Mouse (Mus musculus): ENCODE measurements around the gene Mbnl3. TPM values are rescaled to one million over a fixed set of nuclear protein-coding genes. Genes with fewer than 3 reads are reported as not detected.

The Mbnl3 gene
- 8.1 and 9.9 TPM in 2 replicates for polyA plus RNA-seq (2015; fragmentation: Nextera tagmentation; extraction: Ambion mirVana)

DNA sequence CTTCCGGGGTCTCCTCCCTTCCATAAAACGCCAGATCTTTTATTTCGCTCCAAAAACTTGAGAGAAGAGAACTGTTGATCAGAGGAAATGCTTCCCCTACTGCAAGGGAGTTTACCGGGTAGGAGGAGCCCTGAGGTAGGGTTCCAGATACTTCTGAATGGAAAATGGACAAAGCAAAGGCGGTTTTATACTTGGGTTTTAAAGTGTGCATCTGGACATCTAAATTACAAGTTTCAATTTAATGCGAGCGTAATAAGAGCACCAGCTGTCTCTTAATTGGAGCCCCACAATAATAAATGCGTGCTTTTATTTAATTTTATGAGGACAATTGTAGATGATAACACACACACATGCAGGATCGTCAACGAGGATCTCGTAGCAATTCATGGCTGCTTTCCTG is at the start of gene Mbnl3:
Gene Mbnl3, minus strand, starts transcription at position 101 of the 400 bp plus-strand sequence.
- no peaks in the 10 kb centered on the region for H3K9me3 ChIP-seq (replicated peaks)
- no peak for ATAC-seq (replicated peaks; ENCODE audit: low FRiP score)
- H3K9ac ChIP-seq, result peak within 1 kb of the TSS; percentile 47
- peak within 1 kb of the TSS; percentile 60 for H3K4me3 ChIP-seq (replicated peaks)
- H3K36me3 ChIP-seq, result no peaks in the 10 kb centered on the region
- H3K27me3 ChIP-seq, result peaks cover 26% of the 10 kb centered on the region
- 0 out of 2 replicates have a peak, but pooled peaks cover 3% of the 10 kb centered on the region for H3K4me1 ChIP-seq
- H3K27ac ChIP-seq, result peak within 1 kb of the TSS; percentile 71
- 38% methylated on average over 11 of the region's 11 CpGs for WGBS
- H3K4me2 ChIP-seq, result peak within 1 kb of the TSS; percentile 79

DNA sequence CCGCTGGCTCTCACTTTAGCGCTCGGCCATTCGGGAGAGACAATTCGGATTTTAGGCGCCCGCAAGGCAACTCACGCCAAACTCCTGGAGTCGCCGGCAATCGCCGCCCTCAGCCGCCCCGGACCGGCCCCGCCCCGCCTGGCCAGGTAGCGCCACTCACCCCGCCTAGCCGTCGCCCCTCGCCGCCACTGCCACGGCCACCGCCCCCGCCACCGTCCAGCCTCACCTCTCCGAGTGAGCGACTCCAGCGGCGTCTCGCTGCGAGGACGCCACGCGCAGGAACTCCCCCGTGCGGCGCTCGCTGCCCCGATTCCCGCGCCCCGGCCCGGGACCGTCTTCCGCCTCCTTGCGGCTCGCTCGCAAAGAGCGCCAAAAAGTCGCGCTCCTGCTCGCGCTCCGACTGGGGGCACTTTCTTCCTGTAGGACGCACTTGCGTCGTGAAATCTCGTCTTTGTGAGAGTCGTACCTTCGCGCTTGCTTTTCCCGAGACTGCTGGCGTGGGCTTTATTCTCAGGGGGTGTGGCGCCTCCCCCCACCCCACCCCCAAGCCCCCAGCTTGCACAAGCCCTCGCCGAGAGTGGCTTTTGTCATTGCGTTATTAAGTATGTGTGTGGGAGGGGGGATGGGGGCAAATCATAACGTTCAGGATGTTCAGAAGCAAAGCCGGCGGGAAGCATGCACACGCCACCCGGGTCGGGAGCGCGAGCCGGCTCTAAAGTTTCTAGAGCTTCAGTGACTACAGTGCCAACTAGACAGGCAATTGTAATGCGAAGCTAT is 596 bp downstream of the Mbnl3 start:
- WGBS, result 22% methylated on average over 59 of the region's 79 CpGs
- peak overlapping the region; percentile 60 for H3K4me3 ChIP-seq (replicated peaks)
- H3K4me2 ChIP-seq, result peak overlapping the region; percentile 79
- peak overlapping the region; percentile 71 for H3K27ac ChIP-seq
- H3K4me1 ChIP-seq, result 0 out of 2 replicates have a peak, but pooled peaks cover 3% of the 10 kb centered on the region
- peaks cover 20% of the 10 kb centered on the region for H3K27me3 ChIP-seq
- peak; percentile 86 for ATAC-seq (replicated peaks; ENCODE audit: low FRiP score)
- peak overlapping the region; percentile 47 for H3K9ac ChIP-seq
- no peaks in the 10 kb centered on the region for H3K9me3 ChIP-seq (replicated peaks)
- H3K36me3 ChIP-seq, result no peaks in the 10 kb centered on the region

DNA sequence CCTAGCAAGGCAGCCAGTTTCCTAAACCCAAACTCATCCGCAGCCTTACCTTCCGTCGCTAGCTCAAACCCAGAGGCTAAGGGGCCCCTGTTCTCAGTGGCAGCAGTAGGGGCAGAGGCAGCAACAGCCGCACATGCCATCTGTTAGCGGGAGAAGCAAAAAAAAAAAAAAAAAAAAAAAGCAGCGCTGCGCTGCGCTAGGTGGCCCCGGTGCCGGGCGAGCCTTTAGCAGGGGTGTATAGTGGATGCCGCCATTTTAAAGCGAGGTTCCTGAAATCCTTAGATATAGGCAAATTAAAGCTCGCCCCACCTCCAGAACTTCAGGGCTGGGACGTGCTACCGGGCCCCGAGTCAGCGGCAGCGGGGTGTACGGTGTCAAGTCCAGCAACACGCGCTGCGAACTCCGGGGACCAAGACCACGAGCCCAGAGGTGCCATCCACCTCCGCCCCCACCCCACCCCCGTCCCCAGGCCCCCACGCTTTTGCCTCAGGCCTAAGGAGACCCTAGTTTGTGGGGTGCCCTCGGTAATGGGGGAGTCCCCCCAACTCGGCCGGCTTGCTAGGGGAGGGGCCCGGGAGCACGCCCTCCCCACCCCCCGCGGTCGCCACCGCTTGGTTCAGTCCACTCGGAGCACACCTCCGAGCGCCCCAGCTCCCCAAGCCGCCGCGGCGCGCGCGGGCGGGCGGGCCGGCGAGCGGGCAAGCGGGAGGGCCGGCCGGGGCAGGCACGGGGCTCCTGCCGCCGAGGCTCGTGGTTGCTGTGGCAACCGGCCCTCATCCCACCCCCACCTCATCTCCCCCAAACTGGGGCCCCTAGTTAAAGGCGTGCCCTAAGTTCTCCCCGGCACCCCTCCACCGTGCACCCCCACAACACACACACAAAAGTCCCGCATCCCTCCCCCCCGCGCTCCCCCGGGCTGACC is 1.4 kb downstream of the Mbnl3 start:
- ATAC-seq (replicated peaks; ENCODE audit: low FRiP score), result peak; percentile 93
- H3K4me1 ChIP-seq, result 0 out of 2 replicates have a peak, but pooled peaks cover 3% of the 10 kb centered on the region
- peak overlapping the region; percentile 60 for H3K4me3 ChIP-seq (replicated peaks)
- WGBS, result 20% methylated on average over 54 of the region's 67 CpGs
- peaks cover 20% of the 10 kb centered on the region for H3K27me3 ChIP-seq
- no peaks in the 10 kb centered on the region for H3K9me3 ChIP-seq (replicated peaks)
- no peaks in the 10 kb centered on the region for H3K36me3 ChIP-seq
- peak overlapping the region; percentile 79 for H3K4me2 ChIP-seq
- peak overlapping the region; percentile 71 for H3K27ac ChIP-seq
- peak overlapping the region; percentile 47 for H3K9ac ChIP-seq

DNA sequence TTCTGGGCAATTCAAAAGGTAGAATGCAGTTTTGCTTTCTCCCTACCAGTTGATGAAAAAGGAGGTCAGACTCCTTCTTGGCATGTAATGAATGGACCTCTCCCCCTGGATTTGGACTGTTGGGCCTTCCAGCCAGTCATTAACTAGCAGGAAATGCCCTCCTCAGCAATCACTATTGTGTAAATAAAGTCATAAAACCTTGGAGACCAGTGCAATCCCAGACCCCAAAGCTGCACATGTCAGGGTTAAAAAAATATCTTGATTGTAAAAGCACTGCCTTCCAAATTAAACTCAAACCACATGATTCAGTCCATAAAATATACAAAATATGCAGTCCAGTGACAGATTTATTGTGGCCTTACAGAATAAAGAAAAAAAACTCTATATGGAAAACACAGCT is 9.3 kb downstream of the Mbnl3 start:
- Histone ChIP-seq H3K4me3 (replicated peaks) (no peak overlapping the region), H3K4me2 (no peak overlapping the region), H3K9me3 (replicated peaks) (no peaks in the 10 kb centered on the region), H3K27me3 (no peaks in the 10 kb centered on the region), H3K9ac (no peak overlapping the region), H3K36me3 (no peaks in the 10 kb centered on the region), H3K4me1 (0 out of 2 replicates have a peak, but pooled peaks cover 5% of the 10 kb centered on the region), H3K27ac (0 out of 2 replicates have a peak overlapping the region, but pooled peaks have one; percentile 27)
- peak; percentile 70; the same call in 1 of the 2 replicates for ATAC-seq (replicated peaks; ENCODE audit: low FRiP score)

DNA sequence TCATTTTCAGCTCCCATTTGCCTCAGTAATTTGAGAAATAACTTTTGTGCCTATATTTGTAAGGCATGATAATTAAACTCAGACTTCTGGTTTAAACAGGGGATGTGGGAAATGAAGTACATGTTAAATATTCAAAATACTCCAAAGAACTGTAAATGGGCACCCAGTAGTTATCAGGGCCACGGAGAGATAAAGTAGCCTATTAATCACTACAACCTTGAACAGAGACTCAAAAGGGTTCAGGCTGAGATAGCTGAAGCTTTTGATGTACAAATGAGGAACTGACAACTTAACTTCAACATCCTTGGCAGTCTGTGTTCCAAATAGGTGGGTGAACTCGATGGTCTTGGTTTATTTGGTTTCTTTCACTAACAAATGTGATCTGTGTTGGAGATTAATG is 34.4 kb downstream of the Mbnl3 start:
- no peak overlapping the region for H3K27ac ChIP-seq
- WGBS, result 50% methylated on average over 2 of the region's 2 CpGs
- no peaks in the 10 kb centered on the region for H3K9me3 ChIP-seq (replicated peaks)
- 0 out of 2 replicates have a peak, but pooled peaks cover 5% of the 10 kb centered on the region for H3K27me3 ChIP-seq
- no peak for ATAC-seq (replicated peaks; ENCODE audit: low FRiP score)
- H3K4me2 ChIP-seq, result no peak overlapping the region
- no peak overlapping the region for H3K9ac ChIP-seq
- H3K36me3 ChIP-seq, result no peaks in the 10 kb centered on the region
- H3K4me3 ChIP-seq (replicated peaks), result no peak overlapping the region
- no peaks in the 10 kb centered on the region for H3K4me1 ChIP-seq

DNA sequence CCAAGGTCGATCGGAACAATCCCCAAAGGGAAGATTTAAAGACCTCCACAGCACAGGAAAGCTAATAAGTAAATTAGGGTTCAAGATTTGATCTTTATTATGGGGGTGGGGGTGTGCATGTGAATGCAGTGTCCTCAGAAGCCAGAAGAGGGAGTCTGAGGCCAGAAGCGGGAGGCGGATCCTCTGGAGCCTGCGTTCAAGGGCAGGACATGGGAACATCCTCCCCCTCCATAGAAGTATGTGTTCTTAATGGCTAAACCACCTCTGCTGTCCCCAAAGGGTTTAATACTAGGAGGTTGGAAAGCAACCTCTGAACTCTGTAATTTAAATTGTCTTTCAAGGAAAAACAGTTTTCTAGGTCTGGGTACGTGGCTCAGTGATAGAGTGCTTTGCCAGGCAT is 34.9 kb downstream of the Mbnl3 start:
- no peaks in the 10 kb centered on the region for H3K9me3 ChIP-seq (replicated peaks)
- H3K4me1 ChIP-seq, result no peaks in the 10 kb centered on the region
- ATAC-seq (replicated peaks; ENCODE audit: low FRiP score), result no peak
- H3K4me2 ChIP-seq, result no peak overlapping the region
- no peaks in the 10 kb centered on the region for H3K36me3 ChIP-seq
- H3K4me3 ChIP-seq (replicated peaks), result no peak overlapping the region
- 64% methylated on average over 6 of the region's 6 CpGs for WGBS
- 0 out of 2 replicates have a peak, but pooled peaks cover 6% of the 10 kb centered on the region for H3K27me3 ChIP-seq
- no peak overlapping the region for H3K27ac ChIP-seq
- no peak overlapping the region for H3K9ac ChIP-seq

DNA sequence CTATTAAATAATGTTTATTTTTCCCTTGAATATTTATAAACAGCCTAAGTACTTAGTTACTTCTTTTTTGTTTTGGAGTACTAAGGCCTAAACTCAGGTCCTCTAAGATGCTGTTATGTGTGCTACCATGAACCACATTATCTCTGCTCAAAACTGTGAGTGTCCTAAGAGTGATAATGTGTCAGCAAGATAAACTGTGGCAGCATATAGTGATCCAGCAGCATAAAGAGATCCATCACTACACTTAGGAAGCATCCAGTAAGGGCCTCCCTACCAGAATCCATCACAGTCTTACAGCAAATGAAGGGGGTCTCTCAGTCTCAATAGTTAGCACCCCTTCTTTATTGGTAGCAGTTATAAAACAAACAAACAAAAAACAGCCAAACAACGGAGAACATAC is 35.9 kb downstream of the Mbnl3 start:
- Histone ChIP-seq H3K9me3 (replicated peaks) (no peaks in the 10 kb centered on the region), H3K4me2 (no peak overlapping the region), H3K9ac (no peak overlapping the region), H3K4me3 (replicated peaks) (no peak overlapping the region), H3K4me1 (no peaks in the 10 kb centered on the region), H3K27ac (no peak overlapping the region), H3K36me3 (no peaks in the 10 kb centered on the region), H3K27me3 (peaks cover 8% of the 10 kb centered on the region; the same call in 1 of the 2 replicates)
- ATAC-seq (replicated peaks; ENCODE audit: low FRiP score), result no peak
- WGBS, result 81% methylated on average over 1 of the region's 1 CpGs

DNA sequence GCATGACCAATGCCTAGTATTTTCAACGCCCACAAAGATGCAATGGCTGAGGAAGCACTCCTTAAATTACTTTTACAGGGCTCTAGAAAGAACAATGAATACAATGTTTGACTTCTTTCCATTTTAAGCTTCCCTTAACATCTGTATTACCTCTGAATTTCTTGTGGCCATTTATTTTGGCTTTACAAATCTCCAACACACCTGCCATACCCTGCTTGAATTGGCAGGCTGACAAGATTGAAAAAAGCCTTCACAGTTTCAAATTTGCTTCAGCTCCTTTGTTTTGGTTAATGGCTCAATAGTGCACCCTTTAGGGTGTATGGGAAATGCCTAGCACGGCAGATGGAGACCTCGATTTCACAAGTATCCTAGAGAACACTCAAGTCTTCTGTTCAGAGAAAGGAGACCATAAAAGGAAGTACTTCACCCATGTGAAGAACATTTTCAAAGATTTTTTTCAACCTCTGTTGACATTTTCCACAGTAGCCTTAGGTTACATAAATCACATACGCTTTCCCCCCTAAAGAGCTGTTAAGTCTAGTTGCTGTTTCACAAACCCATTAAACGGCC is 36.8 kb downstream of the Mbnl3 start:
- Histone ChIP-seq H3K9me3 (replicated peaks) (no peaks in the 10 kb centered on the region), H3K27ac (no peak overlapping the region), H3K4me3 (replicated peaks) (no peak overlapping the region), H3K4me1 (no peaks in the 10 kb centered on the region), H3K27me3 (peaks cover 8% of the 10 kb centered on the region; the same call in 1 of the 2 replicates), H3K9ac (no peak overlapping the region), H3K4me2 (no peak overlapping the region), H3K36me3 (no peaks in the 10 kb centered on the region)
- no peak for ATAC-seq (replicated peaks; ENCODE audit: low FRiP score)
- WGBS, result 56% methylated on average over 5 of the region's 5 CpGs

DNA sequence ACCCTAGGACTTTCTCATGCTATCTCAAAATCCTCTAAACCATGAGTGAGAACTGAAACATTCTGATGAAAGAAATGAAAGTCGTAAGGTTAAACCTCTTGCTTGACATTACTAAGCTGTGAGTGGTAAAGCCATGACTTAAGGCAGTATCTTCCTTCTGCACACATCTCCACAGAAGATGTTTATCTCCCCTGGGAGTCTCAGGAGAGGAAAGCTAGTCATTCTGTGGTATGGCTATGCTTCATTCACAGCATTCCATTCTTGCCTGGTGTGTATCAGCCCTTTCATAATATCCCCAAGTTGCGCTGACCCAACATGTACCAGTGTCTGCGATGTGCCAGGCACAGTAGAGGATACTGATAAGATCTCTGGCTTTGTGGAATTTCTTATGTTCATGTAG is 38.4 kb downstream of the Mbnl3 start:
- ATAC-seq (replicated peaks; ENCODE audit: low FRiP score), result no peak
- Histone ChIP-seq H3K27ac (no peak overlapping the region), H3K4me2 (no peak overlapping the region), H3K27me3 (peaks cover 8% of the 10 kb centered on the region; the same call in 1 of the 2 replicates), H3K4me1 (no peaks in the 10 kb centered on the region), H3K9me3 (replicated peaks) (no peaks in the 10 kb centered on the region), H3K4me3 (replicated peaks) (no peak overlapping the region), H3K9ac (no peak overlapping the region), H3K36me3 (no peaks in the 10 kb centered on the region)
- WGBS, result 92% methylated on average over 3 of the region's 3 CpGs

DNA sequence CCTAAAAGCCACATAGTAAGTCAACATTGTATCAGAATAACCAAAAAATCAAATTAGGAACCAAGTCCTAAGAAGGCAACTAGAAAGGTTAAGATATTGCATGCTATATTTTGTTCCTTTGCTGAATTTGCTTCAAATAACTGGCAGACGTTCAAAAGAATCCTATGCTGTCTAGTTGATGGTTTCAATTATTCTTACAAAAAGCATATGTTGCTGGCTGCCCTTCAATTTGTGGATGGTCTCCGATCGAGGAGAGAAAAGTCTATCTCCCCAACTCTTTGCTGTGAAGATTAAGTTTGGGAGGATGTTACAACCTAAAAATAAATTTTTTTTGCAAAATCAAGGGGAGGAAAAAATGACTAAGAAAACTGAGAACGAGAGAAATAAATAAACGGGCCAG is 41.6 kb downstream of the Mbnl3 start:
- Histone ChIP-seq H3K4me3 (replicated peaks) (no peak overlapping the region), H3K9ac (no peak overlapping the region), H3K36me3 (no peaks in the 10 kb centered on the region), H3K4me2 (no peak overlapping the region), H3K27me3 (peaks cover 8% of the 10 kb centered on the region; the same call in 1 of the 2 replicates), H3K4me1 (no peaks in the 10 kb centered on the region), H3K27ac (no peak overlapping the region), H3K9me3 (replicated peaks) (no peaks in the 10 kb centered on the region)
- 70% methylated on average over 5 of the region's 5 CpGs for WGBS
- no peak for ATAC-seq (replicated peaks; ENCODE audit: low FRiP score)

DNA sequence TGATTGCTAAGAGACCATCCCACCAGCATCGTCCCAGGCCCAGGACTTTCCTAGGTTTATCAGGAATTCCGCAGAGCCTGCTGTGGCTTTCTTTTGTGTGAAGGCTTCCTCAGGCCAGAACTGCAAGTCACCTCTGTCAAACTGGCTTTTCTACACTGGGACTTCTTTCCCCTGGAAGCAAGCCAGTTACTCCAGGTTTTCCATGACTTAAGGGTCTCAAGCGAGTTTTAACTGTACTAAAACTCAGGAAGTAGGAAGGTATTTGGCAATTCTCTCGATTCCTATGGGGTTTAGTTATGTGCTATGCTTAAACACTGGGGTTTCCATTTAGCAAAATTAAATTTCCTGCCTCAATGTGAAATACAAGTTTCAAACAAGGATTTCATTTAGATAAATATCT is 57.9 kb downstream of the Mbnl3 start:
- 57% methylated on average over 4 of the region's 4 CpGs for WGBS
- no peak for ATAC-seq (replicated peaks; ENCODE audit: low FRiP score)
- H3K4me1 ChIP-seq, result no peaks in the 10 kb centered on the region

More for the DNA sequence above, 57.9 kb downstream of the Mbnl3 start:
- Histone ChIP-seq H3K4me2 (no peak overlapping the region), H3K27ac (no peak overlapping the region), H3K9ac (no peak overlapping the region), H3K27me3 (peaks cover 15% of the 10 kb centered on the region; the same call in 1 of the 2 replicates), H3K36me3 (no peaks in the 10 kb centered on the region), H3K9me3 (replicated peaks) (no peaks in the 10 kb centered on the region), H3K4me3 (replicated peaks) (no peak overlapping the region)

Measured in kidney, embryonic 15.5 days (tissue).